Mouse (Mus musculus) thymus, postnatal 36 days (tissue): ENCODE measurements around the gene Ube2z.

Source experiments
- DNase-seq, 2 experiments: peaks; one replicate each; pipeline ENCODE4 v3.0.0; 2022; ENCODE audit warnings: mixed read lengths in 2 of 2

Ube2z gene

DNA sequence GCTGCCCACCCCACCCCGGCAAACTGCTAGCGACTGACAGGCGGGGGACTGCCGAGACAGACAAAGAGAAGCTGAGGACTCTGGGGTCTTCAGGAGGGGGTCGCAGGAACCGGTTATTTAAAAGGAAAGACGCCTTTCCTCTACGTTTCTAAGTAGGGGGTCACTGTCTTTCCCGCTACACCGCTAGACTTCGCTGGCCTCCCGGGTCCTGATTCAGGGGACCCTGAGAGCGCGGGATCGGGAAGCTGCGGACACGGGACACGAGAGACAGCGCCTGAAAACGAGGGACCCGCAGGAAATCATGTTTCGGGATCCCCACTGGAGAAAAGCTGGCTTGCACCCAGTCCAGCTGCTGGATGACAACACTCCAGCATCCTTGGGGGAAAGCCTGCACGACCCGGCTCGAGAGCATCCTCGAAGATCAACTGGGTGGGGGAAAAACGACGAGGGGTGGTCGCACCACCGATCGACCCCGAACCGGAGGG is 58.8 kb downstream of the Ube2z start:
- DNase-seq = no peak

DNA sequence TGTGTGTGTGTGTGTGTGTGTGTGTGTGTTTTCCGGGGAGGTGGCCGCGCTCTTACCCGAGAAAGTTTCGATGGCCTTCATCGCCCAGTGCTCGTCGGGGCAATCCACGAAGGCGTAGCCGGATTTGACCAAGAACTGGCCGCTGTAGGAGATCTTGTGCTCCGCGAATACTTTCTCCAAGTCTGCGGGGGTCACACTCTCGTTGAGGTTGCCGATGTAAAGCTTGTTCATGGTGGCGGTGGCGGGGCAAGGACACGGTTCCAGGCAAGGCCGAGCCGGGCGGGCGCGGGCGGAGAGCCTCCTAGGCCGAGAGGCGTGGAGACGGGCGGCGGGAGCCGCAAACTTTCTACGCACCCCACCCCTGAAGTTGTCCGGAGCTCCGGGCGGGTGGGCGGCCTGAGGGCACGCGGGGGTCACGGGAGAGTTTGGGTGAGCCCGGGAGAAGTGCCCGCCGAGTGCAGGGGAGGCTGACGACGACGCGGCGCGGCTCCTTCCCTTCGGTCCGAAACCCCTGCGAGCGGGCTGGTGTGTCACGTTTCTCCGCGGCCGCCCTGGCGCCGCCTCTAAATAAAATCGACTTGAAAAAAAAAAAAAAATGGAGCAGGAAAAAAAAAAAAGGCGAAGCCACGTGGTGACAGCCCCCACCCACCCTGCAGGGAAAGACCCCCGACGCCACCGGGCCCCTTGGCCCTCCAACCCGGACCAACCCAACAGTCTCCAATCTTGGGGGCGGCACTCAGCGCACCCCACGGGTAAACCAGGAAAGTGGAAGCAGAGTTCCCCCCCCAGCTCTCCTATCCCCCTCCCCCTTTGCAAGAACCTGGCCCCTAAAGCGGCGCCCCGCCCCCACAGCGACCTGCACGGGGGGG is 59.6 kb downstream of the Ube2z start, which contains the start of gene Igf2bp1:
Igf2bp1 (minus strand) TSS at position 538 of the 869 bp plus-strand sequence.
- DNase-seq = peak; percentile 12 to 14

DNA sequence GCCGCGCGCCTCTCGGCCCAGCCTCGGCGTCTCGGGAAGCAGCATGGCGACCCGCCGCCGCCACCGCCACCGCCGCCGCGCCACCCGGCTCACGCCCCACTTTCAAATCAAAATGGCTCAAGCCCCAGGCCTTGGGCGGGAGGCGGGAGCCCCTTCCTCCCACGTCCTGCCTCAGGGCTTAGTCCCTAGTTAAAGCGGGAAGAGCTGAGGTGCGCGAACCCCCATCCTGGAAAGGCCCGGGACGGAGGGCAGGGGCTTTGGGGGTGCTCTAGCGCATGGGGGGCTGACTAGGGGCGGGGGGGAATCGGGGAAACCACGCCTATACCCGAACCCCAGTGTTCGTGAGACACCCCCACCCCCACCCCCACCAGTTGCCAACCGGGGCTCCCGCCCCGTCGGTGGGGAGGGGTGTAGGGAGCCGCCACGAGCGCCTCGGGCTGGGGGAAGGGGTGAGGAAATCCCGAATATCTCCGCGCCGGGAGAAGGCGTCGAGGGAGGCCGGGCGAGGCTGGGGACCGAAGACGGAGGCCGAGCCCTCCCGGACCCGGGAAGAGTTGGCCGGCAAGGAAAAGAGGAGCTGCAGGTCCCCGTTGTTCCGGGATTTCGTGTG is 60.3 kb downstream of the Ube2z start:
- DNase-seq = peak; percentile 9 to 21

DNA sequence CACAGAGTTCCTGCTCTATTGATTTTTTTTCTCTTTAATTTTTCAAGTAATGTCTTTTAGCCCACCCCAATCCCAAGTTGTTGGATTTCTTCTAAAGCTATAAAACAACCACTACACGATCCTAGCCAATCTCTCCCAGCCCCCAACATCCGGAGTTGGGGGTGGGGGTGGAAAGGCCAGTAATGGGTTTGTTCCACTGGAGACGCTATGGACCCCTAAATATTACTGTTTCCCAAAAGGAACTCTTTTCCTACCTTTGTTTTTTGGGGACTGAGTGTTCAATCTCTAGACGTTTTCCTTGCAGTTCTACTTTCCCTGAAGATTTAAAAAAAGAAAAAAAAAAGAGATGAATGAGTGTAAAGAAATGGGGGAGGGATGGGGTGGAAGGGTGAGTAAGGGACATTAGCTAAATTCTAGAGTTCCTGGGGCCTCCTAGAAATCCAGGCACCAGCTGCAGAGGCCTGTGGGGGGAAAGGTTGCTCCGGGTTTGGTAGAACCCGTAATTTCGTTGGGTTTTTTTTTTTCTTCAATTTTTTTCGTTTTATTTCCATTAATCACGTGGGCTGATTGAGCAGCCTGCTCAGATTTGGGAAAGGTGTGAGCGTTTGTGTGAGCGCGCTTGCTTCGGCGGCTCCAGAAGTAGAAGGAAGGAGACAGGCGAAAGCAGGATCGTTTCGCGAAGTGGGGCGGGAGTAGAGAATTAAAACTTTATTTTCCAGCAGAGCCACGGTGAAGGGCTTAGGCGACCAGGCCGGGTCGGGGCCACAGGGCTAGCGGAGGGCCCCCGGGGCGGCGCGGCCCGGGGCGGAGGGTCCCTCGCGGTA is 61.0 kb downstream of the Ube2z start:
- no peak for DNase-seq

DNA sequence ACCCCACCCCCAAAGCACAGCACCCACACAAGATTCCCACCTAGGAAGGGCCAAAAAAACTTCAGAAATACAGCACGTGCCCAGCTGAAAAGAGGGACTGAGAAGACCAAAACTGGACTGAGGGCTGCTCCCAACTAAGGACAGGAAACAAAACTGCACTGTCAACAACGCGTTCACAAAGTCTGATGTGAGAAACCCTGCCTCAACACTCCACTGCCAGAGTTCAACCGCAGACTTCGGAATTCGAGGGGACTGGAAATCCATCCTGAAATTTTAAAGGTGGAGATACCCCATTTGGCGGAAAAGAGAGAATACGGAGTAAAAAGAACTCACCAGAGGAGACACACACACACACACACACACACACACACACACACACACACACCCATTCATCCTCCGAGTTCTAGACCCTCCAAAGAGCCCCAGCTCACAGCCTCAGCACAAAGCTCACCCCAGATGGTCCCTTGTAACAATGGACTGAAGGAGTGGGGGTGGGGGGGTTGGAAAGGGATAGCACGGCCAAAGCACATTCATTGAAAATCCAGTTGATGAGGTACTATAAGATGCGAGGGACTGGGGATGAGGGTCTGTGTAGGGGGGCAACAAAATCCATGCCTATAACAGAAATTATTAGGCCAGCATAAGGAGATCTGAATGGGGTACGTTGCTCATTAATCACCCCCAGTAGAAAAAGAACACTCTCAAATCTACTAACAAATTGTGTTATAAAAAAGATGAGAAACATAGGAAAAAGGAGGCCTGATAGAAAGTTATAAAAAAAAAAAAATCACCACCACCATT is 61.9 kb downstream of the Ube2z start:
- DNase-seq = no peak
